Mouse (Mus musculus) erythroblast, embryonic 14.5 days (primary cell): ENCODE results near the gene N4bp2l2.

Experiments used
- GATA1 ChIP-seq: IDR thresholded peaks from 2 replicates; pipeline ENCODE4 v1.6.1; 2012; ENCODE audit warnings: low read length, inconsistent platforms, mixed read lengths
- TAL1 ChIP-seq: IDR thresholded peaks from 3 replicates; pipeline ENCODE4 v1.6.1; 2012; ENCODE audit warnings: low read length, inconsistent platforms, mixed read lengths

- no peak for TF ChIP-seq TAL1
- no peak for TF ChIP-seq GATA1
Observed at GRCm38 (mm10) chr5:150560851-150561250, 105.1 kb downstream of the N4bp2l2 start.
